Mouse (Mus musculus) c-Kit-positive CD71-negative TER-119-negative erythroid progenitor cells, embryonic 14.5 days (primary cell): ENCODE data around the gene Prkaca.
A peak's percentile ranks its signal among the peaks of the same experiment; 100 is the strongest.
"Not testable (repeated sequence)": the region's sequence is repeated elsewhere in the genome, so short reads cannot be mapped to it uniquely, and the experiment has no call there.

ENCODE experiments used
- DNase-seq: peaks from one replicate; pipeline ENCODE4 v3.0.0-alpha.2; 2013; ENCODE audit warnings: low read depth

The Prkaca gene

DNA sequence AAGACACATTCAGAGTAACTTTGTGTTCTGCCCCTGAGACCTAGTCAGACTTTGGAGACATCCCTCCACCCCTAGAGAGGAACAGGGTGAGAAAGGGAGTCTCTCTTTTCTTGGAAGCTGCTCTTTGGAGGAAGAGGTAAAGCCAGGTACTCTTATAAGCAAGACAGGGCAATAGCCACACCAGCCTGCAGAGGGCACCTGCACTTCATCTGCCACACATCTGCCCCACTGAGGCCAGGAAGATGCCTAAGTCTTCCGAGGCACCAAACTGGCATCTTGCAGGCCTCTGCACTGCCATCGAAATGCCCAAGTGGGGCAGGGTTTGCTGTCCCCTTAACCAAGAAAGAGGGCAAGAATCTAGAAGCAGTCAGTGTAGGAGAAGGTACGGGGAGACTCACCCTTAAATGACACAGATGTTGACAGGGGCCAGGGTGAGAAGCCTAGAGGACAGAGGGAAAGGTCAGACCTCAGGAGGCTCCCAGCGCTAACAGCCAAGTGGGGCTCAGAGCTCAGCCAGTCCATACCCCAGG is 3.4 kb downstream of the Prkaca start:
- DNase-seq, result no peak

DNA sequence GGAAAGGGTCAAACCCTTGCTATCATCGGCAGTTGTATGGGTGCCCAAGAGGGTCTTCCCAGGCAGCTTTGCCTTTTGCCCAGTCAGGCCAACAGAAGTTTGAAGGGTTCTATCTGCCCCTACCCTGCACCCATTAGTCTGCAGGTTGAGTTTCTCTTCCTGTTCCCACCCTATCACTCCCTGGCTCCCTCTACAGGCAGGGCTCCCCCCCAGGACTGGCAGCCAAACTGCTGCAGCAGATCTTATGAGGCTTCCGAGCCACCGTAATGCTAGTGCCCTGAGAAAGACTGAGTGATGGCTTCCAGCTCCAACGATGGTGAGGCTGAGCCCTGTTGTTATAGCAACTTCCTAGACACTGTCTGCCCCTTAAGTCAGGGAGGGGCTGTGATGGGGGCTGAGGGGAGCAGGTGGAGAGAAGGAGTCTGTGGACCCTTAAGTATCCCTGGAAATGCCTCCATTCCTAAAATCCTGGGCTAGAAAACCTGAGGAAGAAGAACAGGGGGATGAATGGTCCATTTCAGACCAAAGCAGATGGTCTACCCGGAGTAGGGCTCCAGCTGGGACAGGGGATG is 4.1 kb downstream of the Prkaca start:
- DNase-seq, result no peak

DNA sequence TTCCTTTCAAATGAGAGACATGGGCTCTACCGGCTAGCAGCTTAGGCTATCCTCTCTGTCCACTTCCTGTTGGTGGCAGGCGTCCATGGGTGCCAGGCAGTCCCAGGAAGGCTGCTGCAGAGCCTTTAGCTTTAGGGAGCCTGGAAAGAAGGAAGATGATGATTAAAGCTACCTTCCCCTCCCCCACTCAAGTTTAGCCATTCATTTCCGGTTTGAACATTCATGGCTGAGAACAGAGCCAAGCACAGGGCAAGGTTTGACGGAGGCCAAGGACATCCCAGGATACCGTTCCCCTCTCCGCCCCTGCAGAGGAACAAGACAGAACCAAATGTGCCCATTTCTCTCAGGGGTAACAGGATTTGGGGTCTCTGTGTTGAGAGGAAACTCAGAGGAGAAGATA is 4.9 kb downstream of the Prkaca start:
- no peak for DNase-seq

DNA sequence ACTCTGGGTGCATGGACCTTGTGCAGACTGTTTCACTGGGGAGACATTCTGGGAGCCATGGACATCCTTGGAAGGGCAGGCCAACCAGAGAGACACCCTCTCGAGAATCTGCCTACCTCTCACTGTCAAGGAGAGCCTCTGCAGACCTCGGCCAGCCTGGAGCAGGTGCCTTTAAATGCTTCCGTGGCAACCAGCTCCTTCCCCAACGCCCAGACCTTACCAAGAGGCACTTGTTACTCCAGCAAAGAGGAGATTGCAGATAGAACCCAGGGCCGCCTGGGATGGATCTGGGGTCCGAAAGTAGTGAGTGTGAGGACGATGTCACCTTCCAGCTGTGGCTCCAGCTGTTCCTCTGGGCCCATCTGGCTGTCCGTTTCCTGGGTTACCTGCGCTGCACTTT is 5.4 kb downstream of the Prkaca start:
- no peak for DNase-seq

DNA sequence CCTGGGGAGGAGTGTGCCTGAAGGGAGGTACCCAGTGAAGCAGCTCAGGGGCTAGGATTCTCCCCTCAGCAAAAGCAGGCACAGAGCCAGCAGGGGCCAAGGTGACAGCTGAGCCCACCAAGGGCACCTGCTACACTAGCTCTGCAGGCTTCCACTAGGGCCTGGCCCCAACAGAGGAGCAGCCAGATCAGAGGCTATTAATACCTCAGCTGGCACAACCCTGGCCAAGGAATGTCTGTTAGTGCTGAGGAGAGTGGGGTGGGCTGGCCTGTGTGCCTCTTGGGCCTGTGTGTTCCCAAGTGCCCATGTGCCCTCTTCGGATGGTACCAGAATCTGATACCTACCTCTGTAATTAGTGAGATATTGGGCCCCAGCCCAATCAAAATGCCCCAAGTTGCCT is 7.5 kb downstream of the Prkaca start:
- DNase-seq, result no peak

DNA sequence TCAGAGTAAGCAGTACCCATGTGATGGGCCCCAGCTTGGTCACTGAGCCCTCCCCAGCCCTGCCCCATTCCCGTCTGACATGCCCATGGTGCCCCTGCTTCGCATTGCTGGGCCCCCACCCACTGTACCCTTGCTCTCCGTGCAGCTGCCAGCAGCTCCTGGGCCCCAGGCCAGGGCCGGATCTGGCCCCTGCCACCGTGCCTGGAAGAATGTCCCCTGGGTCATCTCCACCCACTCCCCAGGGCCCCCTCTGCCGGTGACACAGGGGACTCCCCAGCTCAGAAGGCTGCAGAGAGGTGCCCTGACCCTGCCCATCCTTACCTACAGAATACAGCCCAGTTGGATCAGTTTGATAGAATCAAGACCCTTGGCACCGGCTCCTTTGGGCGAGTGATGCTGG is 8.1 kb downstream of the Prkaca start:
- DNase-seq, result no peak

DNA sequence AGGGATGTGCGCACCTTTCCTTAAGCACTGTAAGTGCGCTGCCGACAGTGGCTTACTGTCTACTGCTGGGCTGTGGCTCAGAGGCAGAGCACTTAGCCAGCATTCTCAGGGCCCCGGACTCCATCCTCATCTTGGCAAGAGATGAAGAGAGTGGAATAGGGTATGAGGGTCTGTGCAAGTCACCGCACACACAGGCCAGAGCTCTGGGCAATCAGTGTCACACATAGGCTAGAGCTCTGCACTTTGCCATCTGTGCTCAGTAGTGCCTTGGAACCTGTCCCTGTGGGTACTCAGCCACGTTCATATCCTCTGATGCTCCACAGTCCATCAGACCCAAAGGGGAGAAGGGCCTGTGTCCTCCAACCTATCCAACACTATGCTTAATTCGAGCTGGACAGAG is 8.7 kb downstream of the Prkaca start:
- no peak for DNase-seq

DNA sequence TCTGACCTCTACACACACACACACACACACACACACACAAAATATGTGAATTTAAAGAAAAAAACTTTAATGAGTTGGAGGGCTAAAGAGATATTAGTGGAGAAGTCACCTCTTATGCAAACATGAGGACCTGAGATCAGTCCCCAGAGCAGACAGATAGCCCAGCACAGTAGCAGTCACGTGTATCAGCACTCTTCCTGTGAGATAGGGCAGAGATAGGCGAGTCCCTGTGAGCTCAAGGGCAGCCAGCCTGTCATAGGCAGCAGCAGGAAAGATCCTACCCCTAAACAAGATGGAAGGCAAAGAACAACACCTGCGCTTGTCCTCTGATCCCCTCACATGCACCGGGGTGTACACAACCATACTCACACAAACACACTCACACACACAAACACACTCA is 9.7 kb downstream of the Prkaca start:
- DNase-seq, result no peak

DNA sequence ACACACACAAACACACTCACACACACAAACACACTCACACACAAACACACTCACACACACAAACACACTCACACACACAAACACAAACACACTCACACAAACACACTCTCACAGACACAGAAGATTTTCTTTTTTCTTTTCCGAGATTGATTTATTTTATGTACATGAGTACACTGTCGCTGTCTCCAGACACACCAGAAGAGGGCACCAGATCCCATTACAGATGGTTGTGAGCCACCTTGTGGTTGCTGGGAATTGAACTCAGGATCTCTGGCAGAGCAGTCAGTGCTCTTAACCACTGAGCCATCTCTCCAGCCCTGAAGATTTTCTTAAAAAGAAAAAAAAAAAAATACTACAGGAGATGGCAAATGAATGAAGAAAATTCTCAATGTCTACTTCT is 10.4 kb downstream of the Prkaca start:
- not testable (repeated sequence) for DNase-seq

DNA sequence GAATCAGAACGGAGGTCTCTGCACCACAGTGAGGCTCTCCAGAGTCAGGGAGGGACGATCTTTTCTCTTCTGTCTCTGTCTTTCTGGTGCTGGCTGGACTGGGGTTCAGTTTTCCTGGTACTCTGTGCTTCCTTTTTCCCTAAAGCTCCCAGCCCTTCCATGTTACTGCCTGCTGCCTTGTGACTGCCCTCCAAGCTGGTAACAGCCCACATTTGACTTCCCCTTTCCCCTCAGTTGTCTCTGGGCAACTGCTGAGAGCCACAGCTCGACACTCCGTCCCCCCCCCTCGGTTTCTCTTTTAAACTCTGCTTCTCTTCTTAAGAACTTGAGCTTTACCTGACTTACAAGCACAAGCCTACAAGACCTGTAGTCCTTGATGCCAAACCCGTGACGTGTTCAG is 16.4 kb downstream of the Prkaca start:
- DNase-seq, result no peak

DNA sequence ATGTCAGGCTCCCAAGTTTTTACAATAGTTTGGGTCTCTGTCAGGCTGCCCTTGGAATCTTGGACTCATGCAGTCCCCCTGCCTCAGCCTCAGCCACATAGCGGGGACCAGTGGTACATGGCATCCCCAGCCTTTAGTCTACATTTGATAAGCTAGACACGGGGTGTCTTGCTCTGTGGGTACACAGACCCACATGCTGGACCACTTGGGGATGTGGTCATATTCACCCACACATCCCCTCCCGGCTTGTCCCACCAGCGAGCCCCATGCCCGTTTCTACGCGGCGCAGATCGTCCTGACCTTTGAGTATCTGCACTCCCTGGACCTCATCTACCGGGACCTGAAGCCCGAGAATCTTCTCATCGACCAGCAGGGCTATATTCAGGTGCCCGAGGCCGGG is 17.4 kb downstream of the Prkaca start:
- DNase-seq, result no peak

DNA sequence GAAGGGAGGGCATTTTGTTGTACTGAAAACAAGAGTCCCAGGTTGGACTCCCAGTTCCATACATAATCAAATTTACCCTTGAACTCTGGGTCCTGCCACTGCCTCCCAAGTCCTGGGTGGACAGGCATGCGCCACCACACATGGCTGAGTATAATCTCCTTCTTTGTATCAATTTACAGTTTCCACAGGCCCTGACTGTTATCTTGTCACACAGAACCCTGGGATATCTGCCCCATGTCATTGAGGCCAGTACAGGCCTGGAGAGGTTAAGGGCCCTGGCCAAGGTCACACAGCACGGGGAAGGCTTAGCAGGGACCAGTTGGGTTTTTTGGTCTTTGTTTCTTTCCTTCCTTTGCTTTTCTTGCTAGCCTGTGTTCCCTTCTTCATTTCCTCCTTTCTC is 19.7 kb downstream of the Prkaca start:
- DNase-seq, result no peak

DNA sequence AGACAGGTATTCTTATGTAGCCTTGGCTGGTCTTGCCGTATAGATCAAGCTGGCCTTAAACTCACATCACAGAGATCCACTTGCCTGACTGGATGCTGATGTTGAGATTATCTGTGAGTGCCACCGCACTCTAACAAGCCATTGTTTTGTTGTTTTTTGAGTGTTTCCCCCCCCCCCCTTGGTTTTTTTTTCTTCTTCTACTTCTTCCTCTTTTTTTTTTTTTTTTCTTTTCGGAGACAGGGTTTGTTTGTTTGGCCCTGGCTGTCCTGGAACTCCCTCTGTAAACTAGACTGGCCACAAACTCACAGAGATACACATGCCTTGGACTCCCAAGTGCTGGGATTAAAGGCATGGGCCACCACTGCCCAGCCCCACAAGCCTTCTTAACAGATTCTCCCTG is 21.2 kb downstream of the Prkaca start:
- no peak for DNase-seq

DNA sequence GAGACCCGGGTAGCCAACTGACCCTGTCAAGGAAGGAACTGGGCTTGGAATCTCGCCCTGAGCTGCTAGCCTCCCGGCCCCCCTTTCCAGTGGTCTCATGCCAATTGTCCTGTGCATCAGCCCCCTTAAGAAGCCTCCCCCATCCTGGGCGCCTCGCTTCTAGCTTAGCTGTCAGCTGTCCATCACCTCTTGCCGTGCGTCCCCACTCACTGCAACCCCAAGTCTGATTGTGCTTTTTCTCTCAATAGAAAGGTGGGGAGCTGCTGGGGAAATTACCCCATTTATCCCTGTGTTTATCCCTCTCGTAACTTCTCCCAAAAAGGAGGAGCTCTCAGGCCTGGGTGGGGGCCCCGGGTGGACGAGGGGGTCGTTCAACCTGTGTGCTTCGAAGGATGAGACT is 23.2 kb downstream of the Prkaca start:
- no peak for DNase-seq

DNA sequence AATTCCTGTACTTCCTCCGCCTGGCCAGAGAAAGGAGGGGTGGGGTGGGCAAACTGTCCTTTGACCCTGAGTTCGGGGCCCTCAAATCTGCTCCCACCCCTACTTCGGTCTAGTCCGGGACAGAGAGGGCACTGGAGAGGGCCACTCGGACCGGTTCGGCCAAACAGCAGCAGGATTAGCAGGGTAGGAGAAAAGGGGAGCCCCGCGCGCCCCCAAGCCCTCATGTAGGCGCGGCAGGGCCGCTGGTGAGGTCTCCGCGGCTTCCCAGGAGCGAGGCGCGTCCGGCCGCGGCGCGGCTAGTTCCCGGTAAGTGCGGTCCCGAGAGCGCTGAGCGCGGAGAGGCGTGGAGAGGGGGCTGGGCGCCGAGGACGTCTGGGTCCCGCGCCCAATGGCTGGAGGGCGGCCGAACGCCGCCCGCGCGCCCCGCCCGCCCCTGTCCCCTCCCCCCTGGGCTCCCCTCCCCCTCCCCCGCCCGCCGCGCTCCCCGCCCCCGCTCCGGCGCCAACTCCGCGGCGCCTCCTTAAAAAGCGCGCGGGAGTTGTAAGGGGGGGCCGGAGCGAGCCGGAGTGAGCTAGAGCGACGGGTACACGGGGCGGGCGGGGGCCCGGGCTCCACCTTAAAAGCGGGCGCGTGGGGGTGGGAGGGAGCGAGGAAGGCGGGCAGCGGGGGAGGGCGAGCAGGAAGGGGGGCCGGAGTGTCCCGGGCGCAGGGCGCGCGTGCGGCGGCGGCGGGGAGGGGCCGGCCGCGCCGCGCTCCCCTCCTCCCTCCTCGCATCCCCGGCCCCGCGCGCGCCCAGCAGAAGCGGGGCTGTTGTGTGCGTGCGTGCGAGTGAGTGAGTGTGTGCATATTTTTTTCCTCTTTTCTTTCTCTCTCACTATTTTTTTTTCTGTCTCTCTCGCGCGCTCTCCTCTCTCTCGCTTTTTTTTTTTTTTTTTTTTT is 24.0 kb downstream of the Prkaca start:
- DNase-seq, result peak; percentile 69

DNA sequence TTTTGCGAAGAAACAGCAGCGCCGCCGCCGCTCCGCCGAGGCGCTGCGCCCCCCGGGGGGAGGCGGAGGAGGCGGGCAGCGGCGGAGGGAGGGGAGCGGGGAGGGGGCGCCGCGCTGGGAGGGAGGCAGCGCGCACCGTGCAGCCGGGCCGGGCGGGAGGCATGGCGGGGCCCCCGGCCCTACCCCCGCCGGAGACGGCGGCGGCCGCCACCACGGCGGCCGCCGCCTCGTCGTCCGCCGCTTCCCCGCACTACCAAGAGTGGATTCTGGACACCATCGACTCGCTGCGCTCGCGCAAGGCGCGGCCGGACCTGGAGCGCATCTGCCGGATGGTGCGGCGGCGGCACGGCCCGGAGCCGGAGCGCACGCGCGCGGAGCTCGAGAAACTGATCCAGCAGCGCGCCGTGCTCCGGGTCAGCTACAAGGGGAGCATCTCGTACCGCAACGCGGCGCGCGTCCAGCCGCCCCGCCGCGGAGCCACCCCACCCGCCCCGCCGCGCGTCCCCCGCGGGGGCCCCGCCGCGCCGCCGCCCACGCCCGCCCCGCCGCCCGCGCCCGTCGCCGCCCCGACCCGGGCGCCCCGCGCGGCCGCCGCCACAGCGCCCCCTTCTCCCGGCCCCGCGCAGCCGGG is 24.8 kb downstream of the Prkaca start, which contains the start of gene Samd1:
TSS of gene Samd1 (plus strand) at position 162 of the 631 bp plus-strand sequence.
- DNase-seq, result no peak

DNA sequence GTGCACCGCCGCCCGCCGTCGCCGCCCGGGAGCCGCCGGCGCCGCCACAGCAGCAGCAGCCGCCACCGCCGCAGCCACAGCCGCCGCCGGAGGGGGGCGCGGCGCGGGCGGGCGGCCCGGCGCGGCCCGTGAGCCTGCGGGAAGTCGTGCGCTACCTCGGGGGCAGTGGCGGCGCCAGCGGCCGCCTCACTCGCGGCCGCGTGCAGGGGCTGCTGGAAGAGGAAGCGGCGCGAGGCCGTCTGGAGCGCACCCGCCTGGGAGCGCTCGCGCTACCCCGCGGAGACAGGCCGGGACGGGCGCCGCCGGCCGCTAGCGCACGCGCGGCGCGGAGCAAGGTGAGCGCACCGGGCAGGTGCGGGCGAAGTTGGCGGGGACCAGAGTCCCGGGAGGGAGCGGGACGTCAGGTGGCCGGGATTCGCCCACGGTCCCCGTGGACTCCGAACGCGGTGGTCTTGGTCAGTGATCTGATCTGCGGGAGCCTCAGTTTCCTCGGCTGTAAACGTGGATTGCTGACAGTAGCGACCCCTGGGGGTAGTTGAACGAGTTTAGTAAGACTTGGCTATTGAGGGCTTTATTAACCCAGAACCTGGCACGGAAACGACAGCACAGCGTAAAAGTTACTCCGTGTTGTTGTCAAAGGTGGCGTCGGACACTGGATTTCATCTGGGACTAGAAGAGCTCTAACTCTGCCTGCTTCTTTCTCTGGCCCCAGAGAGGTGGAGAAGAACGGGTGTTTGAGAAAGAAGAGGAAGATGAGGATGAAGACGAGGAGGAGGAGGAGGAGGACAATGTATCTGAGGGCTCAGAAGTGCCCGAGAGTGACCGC is 25.7 kb downstream of the Prkaca start:
- DNase-seq, result no peak

DNA sequence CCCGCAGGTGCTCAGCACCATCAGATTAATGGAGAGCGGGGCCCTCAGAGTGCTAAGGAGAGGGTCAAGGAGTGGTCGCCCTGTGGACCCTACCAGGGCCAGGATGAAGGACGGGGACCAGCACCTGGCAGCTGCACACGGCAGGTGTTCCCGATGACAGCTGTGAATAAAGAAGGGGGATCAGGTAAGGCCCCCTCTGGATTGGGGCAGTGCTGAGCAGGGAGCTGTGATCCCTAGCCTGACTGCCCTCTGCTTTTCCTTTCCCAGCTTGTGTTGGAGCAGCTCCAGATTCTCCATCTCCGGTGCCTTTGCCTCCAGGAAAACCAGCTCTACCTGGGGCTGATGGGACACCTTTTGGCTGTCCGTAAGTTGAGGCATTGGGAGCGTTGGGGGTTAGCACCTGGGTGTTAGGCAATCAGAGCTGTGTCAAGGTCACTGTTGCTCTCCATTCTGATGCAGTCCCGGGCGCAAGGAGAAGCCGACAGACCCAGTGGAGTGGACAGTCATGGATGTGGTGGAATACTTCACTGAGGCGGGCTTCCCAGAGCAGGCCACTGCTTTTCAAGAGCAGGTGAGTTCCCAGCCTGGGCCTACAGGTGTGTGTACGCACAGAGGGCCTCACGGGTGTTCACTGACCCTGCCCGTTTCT is 26.4 kb downstream of the Prkaca start:
- DNase-seq, result no peak

DNA sequence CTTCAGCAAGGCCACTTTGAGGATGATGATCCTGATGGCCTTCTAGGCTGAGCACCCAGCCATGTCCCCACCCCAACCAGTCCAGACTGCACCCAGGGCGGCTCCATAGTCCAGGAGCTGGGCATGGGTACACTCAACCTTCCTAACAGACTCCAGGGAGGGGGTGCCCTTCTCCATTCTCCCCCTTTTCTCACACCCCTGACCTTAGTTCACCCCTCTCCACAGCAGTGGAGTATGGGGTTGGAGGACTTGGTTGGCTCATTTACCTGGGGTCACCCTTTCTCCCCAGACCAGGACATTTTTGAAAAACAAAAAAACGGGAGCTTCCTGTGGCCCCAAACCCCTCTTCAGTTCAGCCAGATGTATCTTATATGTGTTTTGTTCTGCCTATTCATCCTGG is 27.0 kb downstream of the Prkaca start:
- no peak for DNase-seq

DNA sequence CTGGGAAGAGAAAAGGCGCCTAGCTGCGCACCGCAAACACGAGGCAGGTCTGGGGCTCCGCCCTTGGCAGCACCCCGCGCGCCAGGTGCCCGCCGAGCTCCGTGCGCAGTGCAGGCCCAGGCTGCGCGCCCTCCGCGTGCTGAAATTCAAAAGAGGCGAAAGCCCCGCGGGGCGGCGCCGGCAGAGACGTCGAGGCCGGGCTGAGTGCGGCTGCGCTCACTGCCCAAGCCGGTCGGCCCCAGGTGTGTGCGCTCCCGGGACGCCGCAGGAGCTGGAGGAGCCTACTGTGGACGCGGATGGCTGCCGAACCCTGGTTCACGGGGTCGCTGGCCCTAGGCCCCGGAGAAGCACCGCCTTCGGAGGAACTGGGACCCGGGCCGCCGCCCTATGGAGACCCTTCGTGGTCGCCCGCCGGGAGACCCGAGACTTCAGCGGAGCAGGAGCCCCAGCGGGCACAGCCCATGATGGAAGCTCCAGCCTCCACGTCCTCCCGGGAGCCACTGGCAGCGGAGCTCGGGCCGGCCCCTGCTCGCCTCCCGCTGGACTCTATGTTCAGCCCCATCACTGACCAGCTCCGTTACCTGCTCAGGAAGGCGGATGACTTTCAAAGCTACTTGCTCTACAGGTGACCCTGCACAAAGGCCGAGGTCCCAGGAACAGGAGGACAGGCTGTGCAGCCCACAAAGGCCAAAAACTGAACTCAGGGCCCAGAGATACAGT is 28.6 kb downstream of the Prkaca start, which contains the start of gene 1700067K01Rik:
TSS of gene 1700067K01Rik (plus strand) at position 222 of the 720 bp plus-strand sequence.
- no peak for DNase-seq
